Mouse (Mus musculus) cerebellum, adult 2 months (tissue): ENCODE measurements around the gene Dynlt1b.
"Not testable (repeated sequence)": the region's sequence is repeated elsewhere in the genome, so short reads cannot be mapped to it uniquely, and the experiment has no call there.

Experiments
- CTCF ChIP-seq: fragments of 200-500 bp; IDR thresholded peaks from 2 replicates; pipeline ENCODE4 v1.5.1; 2011; ENCODE audit warnings: low read depth, mild to moderate bottlenecking, control low read depth, low read length, moderate library complexity, borderline replicate concordance; ENCODE audit not compliant: insufficient read depth
- POLR2A ChIP-seq: fragments of 200-500 bp; IDR thresholded peaks from 2 replicates; pipeline ENCODE4 v1.6.1; 2011; ENCODE audit warnings: low read length, control low read depth, borderline replicate concordance; ENCODE audit not compliant: insufficient read depth

DNA sequence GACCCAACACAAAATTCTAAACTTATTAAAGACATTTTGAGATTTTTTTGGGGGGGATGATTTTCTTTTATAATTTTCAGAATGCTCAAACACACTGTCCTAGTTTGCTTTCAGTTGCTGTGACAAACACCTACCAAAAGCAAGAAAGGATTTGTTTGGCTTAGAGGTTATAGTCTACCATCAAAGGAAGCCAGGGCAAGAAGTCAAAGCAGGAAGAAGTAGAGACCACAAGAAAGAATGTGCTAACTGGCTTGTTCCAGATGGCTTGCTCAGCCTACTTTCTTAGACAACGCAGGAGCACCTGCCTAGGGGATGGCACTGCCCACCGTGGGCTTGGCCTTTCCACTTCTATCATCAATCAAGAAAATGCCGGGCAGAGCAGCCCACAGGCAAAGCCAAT, 31.8 kb upstream of the Dynlt1b start:
- TF ChIP-seq CTCF, POLR2A: not testable (repeated sequence)
